Mouse (Mus musculus): Measurements from ENCODE around the gene Gabbr2.

Gene Gabbr2

GRCm38 (mm10) chr4:46866070-46866469, 125.6 kb downstream of the Gabbr2 start:
- DNase-seq (ENCODE audit: low spot score in 2 of 2), result no peak

DNA sequence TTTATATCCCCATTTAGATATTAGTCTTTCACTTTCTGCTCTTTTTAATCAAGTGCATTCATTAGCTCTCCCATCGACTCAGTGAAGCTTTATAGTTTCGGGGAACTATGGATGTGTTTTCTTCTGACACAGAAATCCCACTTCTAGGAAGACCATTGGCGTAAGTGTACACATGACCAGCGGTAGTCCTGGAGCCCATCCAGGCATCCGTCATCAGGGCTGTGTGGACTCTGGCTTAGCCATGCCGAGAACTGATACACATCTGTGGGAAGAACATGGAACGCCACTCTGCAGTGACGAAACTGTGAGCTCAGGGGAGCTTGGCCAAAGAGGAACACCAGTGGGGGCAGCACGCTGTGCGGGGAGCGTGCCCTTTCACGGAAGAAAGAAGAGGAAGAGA, 128.0 kb downstream of the Gabbr2 start:
- no peak for DNase-seq (ENCODE audit: low spot score in 2 of 2)

DNA sequence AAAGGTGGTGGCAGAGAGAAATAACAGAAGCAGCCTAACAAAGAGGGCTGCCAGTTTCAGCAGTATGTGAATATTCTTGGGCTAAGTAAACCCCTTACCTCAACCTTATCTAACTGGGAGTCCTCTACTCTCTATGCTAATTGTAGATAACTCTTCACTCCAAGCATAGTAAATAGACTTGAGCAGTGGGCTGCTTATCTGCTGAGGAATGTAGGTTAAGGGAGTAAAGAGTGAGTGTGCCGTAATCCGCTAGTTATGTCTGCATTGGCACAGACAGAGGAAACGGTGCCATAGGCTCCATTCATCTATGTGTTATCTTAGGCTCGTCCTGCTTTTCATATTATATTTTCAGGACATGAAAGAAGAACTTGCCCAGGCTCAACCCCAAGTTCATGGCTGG, 129.0 kb downstream of the Gabbr2 start:
- no peak for DNase-seq (ENCODE audit: low spot score in 2 of 2)

DNA sequence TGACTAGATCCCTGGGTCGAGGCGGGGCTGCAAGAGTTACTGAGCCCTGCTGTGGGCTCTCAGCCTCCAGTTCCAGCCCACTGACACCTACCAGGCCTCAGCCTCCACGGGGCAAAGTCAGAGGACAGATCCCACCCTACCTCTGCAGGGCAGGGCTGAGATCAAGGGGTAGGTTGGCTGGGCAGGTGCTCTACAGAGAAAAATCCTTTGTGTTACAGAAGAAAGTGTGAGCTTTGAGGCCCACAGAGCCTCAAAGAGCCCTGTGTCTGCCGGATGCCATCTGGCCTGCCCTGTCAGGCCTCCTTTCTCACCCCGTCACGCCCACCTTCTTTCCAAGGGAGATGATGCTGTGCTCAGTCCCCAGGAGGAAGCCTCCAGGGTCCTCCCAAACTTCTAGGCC, 131.1 kb downstream of the Gabbr2 start:
- DNase-seq (ENCODE audit: low spot score in 2 of 2), result no peak

GRCm38 (mm10) chr4:46858899-46859298, 132.8 kb downstream of the Gabbr2 start:
- DNase-seq (ENCODE audit: low spot score in 2 of 2), result no peak

- no peak for DNase-seq (ENCODE audit: low spot score in 2 of 2)
Measured at GRCm38 (mm10) chr4:46856145-46856544, 135.5 kb downstream of the Gabbr2 start.

DNA sequence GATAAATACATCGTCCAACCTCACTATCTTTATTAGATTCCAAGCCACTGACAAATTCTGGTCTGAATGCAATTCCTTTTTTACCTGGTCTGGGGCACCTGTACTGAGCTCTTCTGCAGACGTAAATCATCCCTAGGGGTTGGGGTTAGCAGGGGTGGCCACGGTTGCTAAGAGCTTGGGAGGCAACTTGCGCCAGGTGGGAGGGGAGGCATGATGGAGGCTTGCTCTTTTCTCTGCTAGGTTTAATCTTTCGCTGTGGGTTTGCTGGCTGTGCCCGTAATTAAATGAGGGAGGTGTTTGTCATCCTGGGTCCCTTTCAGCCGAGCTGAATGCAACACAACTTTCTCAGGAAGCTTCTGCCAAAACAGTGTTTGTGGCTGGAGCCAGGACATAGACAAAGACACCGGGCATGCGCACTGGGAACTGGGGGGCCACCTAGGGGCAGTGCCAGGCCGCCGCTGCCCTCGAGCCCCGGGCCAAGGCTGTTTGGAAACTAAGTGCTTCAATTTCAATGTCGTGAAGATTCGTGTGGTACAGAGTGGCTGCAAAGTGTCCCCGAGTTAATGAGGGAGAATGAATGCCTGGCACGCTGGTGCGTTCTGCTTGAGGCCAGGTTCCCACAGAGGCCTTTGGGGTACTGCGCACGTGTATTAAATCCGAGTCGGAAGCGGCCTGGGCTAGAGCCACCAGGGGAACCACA, 136.8 kb downstream of the Gabbr2 start:
- DNase-seq (ENCODE audit: low spot score in 2 of 2), result peak; percentile 57 to 59

- no peak for DNase-seq (ENCODE audit: low spot score in 2 of 2)
Measured at GRCm38 (mm10) chr4:46853852-46854460, 137.7 kb downstream of the Gabbr2 start.

- DNase-seq (ENCODE audit: low spot score in 2 of 2), result no peak
Measured at GRCm38 (mm10) chr4:46847745-46848144, 143.9 kb downstream of the Gabbr2 start.

- no peak for DNase-seq (ENCODE audit: low spot score in 2 of 2)
Measured at GRCm38 (mm10) chr4:46846396-46846795, 145.3 kb downstream of the Gabbr2 start.

DNA sequence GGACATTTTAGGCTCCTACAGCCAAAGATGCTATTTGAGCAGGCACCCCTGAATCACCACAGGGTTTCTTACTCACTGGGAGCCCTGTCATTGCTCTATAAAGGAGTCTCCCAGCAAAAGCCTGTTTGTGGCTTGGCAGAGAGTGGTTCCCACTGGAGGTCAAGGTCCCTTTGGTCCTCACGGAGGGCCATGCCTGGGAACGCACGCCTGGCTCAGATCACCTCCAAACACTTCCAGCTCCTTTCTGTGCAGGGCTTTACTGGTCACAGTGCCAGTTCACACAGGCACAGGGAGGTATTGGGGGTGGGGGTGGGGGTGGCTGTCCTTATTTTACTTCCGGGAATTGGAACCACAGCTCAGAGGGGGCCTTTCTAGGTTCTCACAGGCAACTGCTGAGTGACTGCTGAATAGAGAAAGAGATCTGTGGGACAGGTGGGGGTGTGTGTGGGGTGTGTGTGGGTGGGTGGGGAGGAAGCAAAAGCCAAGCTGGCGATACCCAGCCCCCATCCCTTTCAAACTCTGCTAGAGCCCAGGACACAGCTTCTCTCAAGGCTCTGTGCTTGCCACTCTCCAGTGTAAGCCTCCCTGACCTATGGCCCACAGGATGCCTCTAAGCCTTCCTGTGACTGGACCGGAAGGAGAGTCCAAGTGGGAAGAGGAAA, 146.6 kb downstream of the Gabbr2 start:
- DNase-seq (ENCODE audit: low spot score in 2 of 2), result no peak

DNA sequence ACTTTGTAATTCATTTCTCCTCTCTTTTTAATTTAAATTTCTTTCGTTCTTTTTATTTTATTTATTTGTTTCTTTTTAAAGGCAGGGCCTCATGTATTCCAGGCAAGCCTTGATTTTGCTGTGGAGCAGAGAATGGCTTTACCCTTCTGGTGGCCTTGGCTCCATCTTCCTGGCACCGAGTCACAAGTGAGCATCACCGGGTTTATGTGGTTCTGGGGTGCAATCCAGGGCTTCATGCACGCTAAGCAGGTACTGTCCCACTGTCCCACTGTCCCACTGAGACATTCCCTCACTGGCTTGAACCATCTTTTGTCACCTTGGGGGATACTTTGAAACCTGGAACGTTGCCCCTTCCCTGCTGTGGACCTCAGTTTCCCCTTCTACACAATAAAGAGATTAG, 147.1 kb downstream of the Gabbr2 start:
- no peak for DNase-seq (ENCODE audit: low spot score in 2 of 2)

DNA sequence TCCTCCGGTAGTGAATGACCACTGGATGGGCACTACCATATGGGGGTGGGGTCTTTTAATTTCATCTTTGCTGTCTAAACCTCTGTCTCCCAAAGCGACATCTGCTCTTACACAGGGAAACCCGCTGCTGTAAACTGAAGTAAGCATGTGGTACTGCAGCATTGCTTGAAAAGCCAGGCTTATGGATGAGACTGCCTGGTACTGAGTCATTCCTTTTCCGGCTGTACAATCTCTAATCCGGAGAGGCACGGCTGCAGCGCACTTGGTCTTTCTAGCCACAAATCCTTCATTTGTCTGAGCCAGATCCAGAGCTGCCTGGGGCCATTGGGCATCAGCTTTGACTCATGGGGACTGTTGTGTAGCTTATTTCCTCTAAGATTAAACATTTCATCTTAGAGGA, 149.1 kb downstream of the Gabbr2 start:
- no peak for DNase-seq (ENCODE audit: low spot score in 2 of 2)

GRCm38 (mm10) chr4:46840146-46840545, 151.5 kb downstream of the Gabbr2 start:
- DNase-seq (ENCODE audit: low spot score in 2 of 2), result no peak

DNA sequence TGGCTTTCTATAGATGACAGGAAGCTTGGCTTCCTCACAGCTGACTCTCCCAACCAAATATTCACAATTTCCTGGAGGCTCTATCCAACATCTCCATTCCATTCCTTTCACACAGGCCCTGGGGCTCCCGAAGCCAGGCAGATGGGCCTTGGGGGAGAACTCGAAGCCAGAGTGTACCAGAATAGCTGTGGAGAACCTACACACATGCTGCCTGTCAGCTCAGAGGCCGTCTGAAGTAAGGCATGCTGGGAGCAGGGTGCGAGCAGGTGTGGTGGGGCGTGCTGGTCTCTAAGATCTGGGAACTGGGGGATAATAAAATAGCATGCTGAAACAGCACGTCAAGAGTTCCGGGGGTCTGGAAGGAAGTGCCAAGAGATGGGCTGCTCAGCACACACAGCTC, 154.3 kb downstream of the Gabbr2 start:
- DNase-seq (ENCODE audit: low spot score in 2 of 2), result peak; percentile 63 to 66

GRCm38 (mm10) chr4:46836065-46836464, 155.6 kb downstream of the Gabbr2 start:
- DNase-seq (ENCODE audit: low spot score in 2 of 2), result no peak

GRCm38 (mm10) chr4:46835064-46835463, 156.6 kb downstream of the Gabbr2 start:
- no peak for DNase-seq (ENCODE audit: low spot score in 2 of 2)

GRCm38 (mm10) chr4:46832834-46833544, 158.7 kb downstream of the Gabbr2 start:
- DNase-seq (ENCODE audit: low spot score in 2 of 2), result no peak

- DNase-seq (ENCODE audit: low spot score in 2 of 2), result no peak
Measured at GRCm38 (mm10) chr4:46829656-46830055, 162.0 kb downstream of the Gabbr2 start.

- peak in 1 of 2 experiments; percentile 74 for DNase-seq (ENCODE audit: low spot score in 2 of 2)
Measured at GRCm38 (mm10) chr4:46828141-46828571, 163.5 kb downstream of the Gabbr2 start.

GRCm38 (mm10) chr4:46827471-46827870, 164.2 kb downstream of the Gabbr2 start:
- peak; percentile 71 to 75 for DNase-seq (ENCODE audit: low spot score in 2 of 2)

DNA sequence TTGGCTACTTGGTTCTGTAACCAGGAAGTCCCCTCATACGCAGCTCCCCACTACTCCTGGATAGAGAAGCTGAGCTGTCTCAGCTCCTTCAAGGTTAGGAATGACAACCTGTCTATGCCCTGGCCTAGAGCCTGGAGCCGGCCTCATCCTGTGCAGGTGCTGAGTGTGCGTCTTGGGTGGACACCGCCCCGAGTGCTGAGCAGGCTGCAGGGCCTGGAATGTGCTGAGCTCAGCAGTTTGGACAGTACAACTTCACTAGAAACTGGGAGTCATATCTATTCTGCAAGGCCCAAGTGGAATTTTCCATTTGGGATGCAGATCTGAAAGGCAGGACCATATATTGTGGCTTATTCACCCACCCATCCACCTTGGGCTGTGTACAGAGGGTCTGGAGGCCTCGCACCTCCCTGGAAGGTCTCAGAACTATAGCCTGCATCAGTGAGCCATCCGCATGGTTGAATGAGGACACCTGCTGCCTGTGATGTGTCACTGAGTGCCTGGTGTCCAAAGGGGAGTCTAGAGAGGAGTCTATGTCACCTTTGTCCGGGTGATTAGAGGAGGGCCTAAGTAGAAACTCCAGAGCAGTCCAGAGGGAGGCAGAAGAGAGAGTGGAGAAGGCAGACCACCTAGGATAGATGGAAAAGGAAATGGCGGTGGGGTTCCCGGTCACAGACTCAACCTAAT, 165.7 kb downstream of the Gabbr2 start:
- DNase-seq (ENCODE audit: low spot score in 2 of 2), result no peak

Data from right cerebral cortex, postnatal 36 days (tissue).